In the genomic region with DNA sequence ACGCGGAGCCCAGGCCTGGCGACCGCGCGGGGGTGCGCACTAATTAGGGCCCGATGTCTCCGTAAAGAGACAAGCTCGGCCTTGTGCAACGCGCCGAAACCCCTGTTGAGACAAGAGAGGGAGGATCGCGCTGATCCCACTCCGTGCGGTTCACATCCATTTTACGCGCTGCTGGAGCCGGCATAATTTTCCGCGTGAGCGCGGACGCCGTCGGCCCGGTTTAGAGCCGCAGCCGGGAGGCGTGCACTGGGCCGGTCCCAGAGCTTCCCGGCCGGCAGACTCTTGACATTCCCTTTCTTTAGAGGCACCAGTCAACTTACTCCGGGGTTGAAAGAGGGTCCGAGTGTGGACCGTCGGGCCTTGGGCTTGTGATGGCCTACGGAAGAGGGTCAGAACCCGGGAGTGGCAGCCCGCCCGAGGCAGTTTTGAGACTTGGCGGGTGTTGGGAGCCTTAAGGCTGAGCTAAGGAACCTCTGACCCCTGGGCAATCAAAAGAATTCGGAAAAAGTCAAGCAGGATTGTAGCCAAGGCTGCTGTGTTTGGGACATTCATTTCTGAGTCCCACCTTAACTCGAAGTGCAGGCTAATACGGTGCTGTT, we compare ENCODE assay signal across 8 mouse cellular contexts. TPM values are rescaled to one million over a fixed set of nuclear protein-coding genes. Genes with fewer than 3 reads are reported as not detected.
DNase-seq lines count a peak whose midpoint lies in the region; ATAC-seq and TF ChIP-seq lines count a peak whose summit lies in the region.

No protein-coding gene starts in this region.

- no peaks in the 10 kb centered on the region for H3K27me3 ChIP-seq in kidney, adult 2 months (replicated peaks; ENCODE audit: control insufficient read depth, insufficient read depth, low read length)
- no peaks in the 10 kb centered on the region for H3K27me3 ChIP-seq in hindbrain, embryonic 14.5 days (ENCODE audit: control insufficient read depth, insufficient read depth, low read length)
- peaks cover 40% of the 10 kb centered on the region for H3K27me3 ChIP-seq in midbrain, embryonic 10.5 days (ENCODE audit: low read depth, poor library complexity, severe bottlenecking)

- peak overlapping the region; percentile 79 for H3K4me3 ChIP-seq in kidney, adult 2 months (ENCODE audit: insufficient read depth, low read depth, low read length)
- peak overlapping the region; percentile 69 for H3K4me3 ChIP-seq in bone marrow macrophage, adult 2 months (ENCODE audit: insufficient read depth, low read length)
- peak overlapping the region; percentile 76 for H3K4me3 ChIP-seq in hindbrain, embryonic 14.5 days (replicated peaks; ENCODE audit: low read length)
- peak overlapping the region; percentile 90 for H3K4me3 ChIP-seq in midbrain, embryonic 10.5 days

- H3K4me1 ChIP-seq in kidney, adult 2 months (ENCODE audit: control insufficient read depth, insufficient read depth, low read length) = peaks cover 3% of the 10 kb centered on the region; the same call in 1 of the 2 replicates
- peaks cover 21% of the 10 kb centered on the region for H3K4me1 ChIP-seq in bone marrow macrophage, adult 2 months (ENCODE audit: control insufficient read depth, insufficient read depth, low read length)
- peaks cover 16% of the 10 kb centered on the region for H3K4me1 ChIP-seq in hindbrain, embryonic 14.5 days (replicated peaks; ENCODE audit: control insufficient read depth, insufficient read depth, low read length)
- peaks cover 45% of the 10 kb centered on the region for H3K4me1 ChIP-seq in midbrain, embryonic 10.5 days

- ATAC-seq in hindbrain, embryonic 14.5 days (ENCODE audit: low FRiP score) = peak; percentile 72; the same call in 1 of the 2 replicates

- H3K9ac ChIP-seq in hindbrain, embryonic 14.5 days = peak overlapping the region; percentile 66

- H3K4me2 ChIP-seq in hindbrain, embryonic 14.5 days (replicated peaks) = peak overlapping the region; percentile 71

- TF ChIP-seq POLR2A in kidney, adult 2 months (IDR thresholded peaks at IDR 0.05; ENCODE audit: low read depth, low read length) = no peak
- no peak for TF ChIP-seq POLR2A in bone marrow macrophage, adult 2 months (IDR thresholded peaks at IDR 0.05; ENCODE audit: borderline replicate concordance, low read depth, low read length)

- H3K27ac ChIP-seq in kidney, adult 2 months (ENCODE audit: insufficient read depth, low read depth, low read length) = peak overlapping the region; percentile 79
- peak overlapping the region; percentile 55 for H3K27ac ChIP-seq in bone marrow macrophage, adult 2 months (ENCODE audit: insufficient read depth, low read depth, low read length)
- H3K27ac ChIP-seq in hindbrain, embryonic 14.5 days = peak overlapping the region; percentile 96
- H3K27ac ChIP-seq in midbrain, embryonic 10.5 days (replicated peaks) = peak overlapping the region; percentile 92

- intact Hi-C loops in gastrocnemius, postnatal 14 days (cut with DNase I; ENCODE audit: low total_unique reads) = no loop called here

- WGBS in kidney, adult 2 months = 1% methylated on average over 46 of the region's 46 CpGs
- under 1% methylated on average over 46 of the region's 46 CpGs for WGBS in hindbrain, embryonic 14.5 days
- under 1% methylated on average over 46 of the region's 46 CpGs for WGBS in midbrain, embryonic 10.5 days

- DNase-seq in kidney, adult 2 months = no peak
- no peak for DNase-seq in kidney, postnatal 10 days
- no peak for DNase-seq in hindbrain, embryonic 14.5 days (ENCODE audit: low spot score)
- no peak for DNase-seq in midbrain, embryonic 10.5 days (ENCODE audit: low spot score)
- no peak for DNase-seq in gastrocnemius, postnatal 14 days
- DNase-seq in cerebellum, postnatal 10 days = no peak
- DNase-seq in adrenal gland, adult 8-10 months = no peak

- no peaks in the 10 kb centered on the region for H3K9me3 ChIP-seq in hindbrain, embryonic 14.5 days (ENCODE audit: control insufficient read depth, low read length)
- no peaks in the 10 kb centered on the region for H3K9me3 ChIP-seq in midbrain, embryonic 10.5 days (replicated peaks)

- TF ChIP-seq CTCF in kidney, adult 2 months (conservative IDR thresholded peaks at IDR 0.05; ENCODE audit: insufficient read depth, insufficient read length, low read depth, low read length) = no peak
- no peak for TF ChIP-seq CTCF in bone marrow macrophage, adult 2 months (IDR thresholded peaks at IDR 0.05; ENCODE audit: low read depth, low read length)

- no peaks in the 10 kb centered on the region for H3K36me3 ChIP-seq in kidney, adult 2 months (ENCODE audit: control insufficient read depth, insufficient read depth, low read length)
- no peaks in the 10 kb centered on the region for H3K36me3 ChIP-seq in hindbrain, embryonic 14.5 days (replicated peaks; ENCODE audit: control insufficient read depth, insufficient read depth)
- no peaks in the 10 kb centered on the region; the same call in 1 of the 2 replicates for H3K36me3 ChIP-seq in midbrain, embryonic 10.5 days

RNA-seq across cellular contexts. Expression of a gene that starts 0.9 kb away (rescaled TPM):
- 10.4 and 10.5 TPM in 2 replicates for polyA plus RNA-seq in kidney, adult 2 months (2012; rRNA removed)
- polyA plus RNA-seq in bone marrow macrophage, adult 2 months (2012; ENCODE audit: insufficient read depth, insufficient read length, missing spikeins) = 28.5 and 29.8 TPM in 2 replicates
- polyA plus RNA-seq in hindbrain, embryonic 14.5 days (2014; fragmentation: Nextera tagmentation; extraction: Ambion mirVana) = 25.4 and 26.8 TPM in 2 replicates
- polyA plus RNA-seq in midbrain, embryonic 10.5 days (2016; fragmentation: Nextera tagmentation; extraction: Ambion mirVana) = 19.0 and 23.6 TPM in 2 replicates
- 10 to 100 TPM; 14.6 to 25.9 TPM for total RNA-seq in gastrocnemius, postnatal 14 days (2021)
- 10 to 100 TPM; 10.2 to 16.2 (median 12.8) TPM for total RNA-seq in adrenal gland, adult 8-10 months (2022)
